ENCODE assay signal across 8 mouse cellular contexts in genomic region chr7:4915007-4915665, GRCm38 (mm10). TPM values are rescaled to one million over a fixed set of nuclear protein-coding genes. Genes with fewer than 3 reads are reported as not detected.
DNase-seq lines count a peak whose midpoint lies in the region; ATAC-seq and TF ChIP-seq lines count a peak whose summit lies in the region.

Gene Zfp628 (plus strand): TSS chr7:4915217.

- no peak for TF ChIP-seq CTCF in Patski (IDR thresholded peaks at IDR 0.05)

- no peaks in the 10 kb centered on the region for H3K27me3 ChIP-seq in Patski
- H3K27me3 ChIP-seq in hindbrain, embryonic 13.5 days = no peaks in the 10 kb centered on the region

- POLR2A ChIA-PET in Patski (lab: Charles Lee) = interaction anchor here (0.6 to 1.2 kb wide), 6 partner anchors 10 to 413 kb away, joined by 3 to 6 read pairs (median 3); no protein-coding TSS in a partner anchor

- H3K4me3 ChIP-seq in hindbrain, embryonic 13.5 days = peak within 1 kb of the TSS; percentile 62

- peaks cover 24% of the 10 kb centered on the region for H3K36me3 ChIP-seq in hindbrain, embryonic 13.5 days

- peak within 1 kb of the TSS; percentile 89 for H3K9ac ChIP-seq in hindbrain, embryonic 13.5 days

- peak within 1 kb of the TSS; percentile 99 for H3K27ac ChIP-seq in hindbrain, embryonic 13.5 days

- peaks cover 32% of the 10 kb centered on the region for H3K4me1 ChIP-seq in hindbrain, embryonic 13.5 days (replicated peaks)

- in situ Hi-C loops in Patski (cut with MboI; ENCODE audit: low pct_unique_long_range_greater_than_20kb) = loop anchor here (5.0 kb wide), 1 partner anchor 103 kb away; the partner anchor contains the start of gene Ube2s

- peak; percentile 89 for ATAC-seq in Patski
- peak; percentile 90 for ATAC-seq in hindbrain, embryonic 13.5 days (ENCODE audit: low FRiP score)

- peak within 1 kb of the TSS; percentile 77 for H3K4me2 ChIP-seq in hindbrain, embryonic 13.5 days

- under 1% methylated on average over 52 of the region's 56 CpGs for WGBS in hindbrain, embryonic 13.5 days

- no peaks in the 10 kb centered on the region for H3K9me3 ChIP-seq in hindbrain, embryonic 13.5 days

- DNase-seq in Patski (ENCODE audit: low read depth, low spot score) = peak; percentile 82
- peak; percentile 98 to 99 for DNase-seq in cerebellum, postnatal 14 days
- peak; percentile 87 to 93 for DNase-seq in frontal cortex, postnatal 14 days (ENCODE audit: low spot score in 2 of 2)
- peak; percentile 90 to 97 for DNase-seq in layer of hippocampus, postnatal 25 days (ENCODE audit: extremely low spot score in 1 of 2, low spot score in 1 of 2)
- DNase-seq in lung, postnatal 25 days (ENCODE audit: low spot score) = peak; percentile 94
- DNase-seq in retina, embryonic 14.5 days (ENCODE audit: low spot score) = peak; percentile 100
- DNase-seq in thymus, postnatal 4 days = peak; percentile 97

- CTCF ChIA-PET in Patski (lab: Charles Lee) = interaction anchor here (1.1 to 2.6 kb wide), 3 partner anchors 10 to 103 kb away, joined by 3 to 6 read pairs (median 5); partner anchors contain the start of genes Ssc5d and Ube2s

RNA-seq across cellular contexts. Expression of gene Zfp628, which starts in this region (rescaled TPM):
- polyA plus RNA-seq in Patski (2021) = 8.1 TPM
- 3.6 and 4.9 TPM in 2 replicates for polyA plus RNA-seq in hindbrain, embryonic 13.5 days (2015; fragmentation: Nextera tagmentation; extraction: Ambion mirVana)
- total RNA-seq in layer of hippocampus, postnatal 25 days (2021) = 10 to 100 TPM; 13.4 to 14.3 TPM

Comparison
In these comparisons a context has a peak if more than half of its experiments do, and no peak if none do; other contexts are left out.
1. Peak in every context shown above with its lines: DNase-seq, ATAC-seq, H3K4me3 ChIP-seq and H3K27ac ChIP-seq.